Mouse (Mus musculus): ENCODE measurements around the gene Tmem178.

DNA sequence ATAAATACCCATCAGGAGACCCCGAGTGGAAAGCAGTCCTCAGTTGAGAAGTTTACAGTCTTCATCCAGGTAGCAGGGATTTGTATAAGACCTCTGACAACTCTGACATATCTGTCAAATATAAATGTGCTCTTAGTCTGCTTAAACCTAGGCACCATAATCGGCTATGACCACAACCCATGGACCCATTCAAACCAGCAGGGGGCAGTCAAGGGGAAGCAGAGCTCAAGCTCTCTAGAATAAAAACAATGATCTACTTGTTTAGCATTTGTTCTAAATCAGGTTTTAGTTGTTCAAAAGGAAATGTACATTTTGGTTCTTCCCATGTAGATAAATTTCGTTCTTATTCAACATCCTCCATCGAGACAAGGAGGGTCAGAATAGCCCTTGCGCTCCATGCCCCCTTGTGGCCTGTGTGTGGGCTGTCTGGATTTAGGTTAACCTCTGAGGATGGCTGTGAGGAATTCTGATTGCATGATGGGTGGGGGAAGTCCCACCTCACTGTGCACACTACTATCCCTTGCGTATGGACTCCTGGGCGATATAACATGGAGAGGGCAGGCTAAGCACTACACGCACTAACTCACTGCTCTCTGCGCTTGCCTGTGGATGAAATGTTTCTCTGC, 101.2 kb downstream of the Tmem178 start:
- TF ChIP-seq GATA1 (IDR thresholded peaks at IDR 0.05; ENCODE audit: low read length) (no peak), TAL1 (IDR thresholded peaks at IDR 0.05; ENCODE audit: low read length) (no peak)
